Mouse (Mus musculus) forelimb bud, embryonic 11.5 days (tissue): ENCODE results near the gene Prss41.
"Not testable (repeated sequence)": the region's sequence is repeated elsewhere in the genome, so short reads cannot be mapped to it uniquely, and the experiment has no call there.

Source experiments
- DNase-seq: peaks from one replicate; pipeline ENCODE4 v3.0.0-alpha.2; 2012; ENCODE audit warnings: low read depth, low spot score

The Prss41 gene

DNA sequence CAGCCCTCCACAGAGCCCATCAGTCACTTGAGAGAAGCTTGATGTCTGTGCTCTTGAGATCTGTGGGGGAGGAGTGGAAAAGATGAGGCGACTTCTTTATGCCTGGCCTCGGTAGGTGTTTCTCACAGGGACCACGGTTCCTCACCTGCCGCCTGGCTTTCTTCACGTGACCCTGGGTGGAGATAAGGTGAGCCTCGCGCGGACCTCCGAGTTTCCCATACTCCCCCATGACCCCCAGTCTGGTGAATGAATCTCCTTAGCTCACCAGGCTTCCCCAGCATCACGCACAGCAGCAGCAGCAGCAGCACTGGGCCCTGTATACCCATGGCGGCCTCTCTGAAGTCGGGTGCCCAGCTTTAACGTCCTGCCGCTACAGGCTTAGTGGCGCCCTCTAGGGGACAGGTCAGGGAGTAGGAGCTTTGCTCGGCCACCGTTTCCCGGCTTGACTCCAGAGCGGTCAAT is at the start of gene Prss41, which contains the start of gene Prss32:
Prss41 (minus strand) TSS at position 361 of the 462 bp plus-strand sequence.
Prss32 (plus strand) TSS at position 44 of the 462 bp plus-strand sequence.
- peak; percentile 72 for DNase-seq

DNA sequence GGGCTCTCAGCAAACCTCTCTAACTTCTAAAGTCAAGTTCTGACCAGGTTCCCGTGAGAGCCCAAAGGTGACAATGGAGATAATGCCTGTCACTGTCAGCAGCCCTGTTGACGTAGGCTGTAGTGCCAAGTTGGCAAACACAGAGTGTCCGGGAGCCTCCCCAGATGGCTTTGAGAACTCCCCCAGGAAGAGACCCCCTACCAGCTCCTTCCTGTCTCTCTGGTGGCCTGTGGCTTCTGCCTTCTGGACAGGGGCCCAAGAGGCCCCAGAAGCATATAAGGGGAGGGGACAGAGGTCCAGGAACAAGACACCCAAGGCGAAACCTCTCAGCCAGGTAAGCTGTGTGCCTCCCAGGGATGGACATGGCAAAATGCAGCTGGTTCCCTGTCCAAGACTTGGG is 36.6 kb upstream of the Prss41 start, which contains the start of the genes Dcpp1 and Dcpp2:
Dcpp1 (plus strand) TSS at position 301 of the 400 bp plus-strand sequence.
Dcpp2 (plus strand) TSS at position 305 of the 400 bp plus-strand sequence.
- DNase-seq, result not testable (repeated sequence)

DNA sequence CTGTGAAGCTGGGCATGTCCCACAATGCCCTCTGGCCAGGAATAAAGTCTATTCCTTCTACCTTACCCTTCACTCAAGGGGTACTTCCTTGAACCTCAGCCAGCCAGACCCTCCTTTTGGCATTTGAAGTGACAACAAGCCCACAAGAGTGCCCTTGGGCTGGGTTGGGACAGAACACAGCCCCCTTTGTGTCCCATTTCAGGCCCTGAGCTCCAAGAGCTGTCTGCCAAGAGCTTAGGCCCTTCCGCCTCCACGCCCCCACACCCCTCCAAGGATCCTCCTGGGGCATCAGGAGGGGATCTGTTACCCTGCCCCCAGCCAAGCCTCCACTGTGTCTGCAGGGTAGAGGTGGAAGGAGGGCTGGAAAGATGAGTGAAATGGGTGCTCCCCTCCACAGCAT is 33.2 kb upstream of the Prss41 start:
- no peak for DNase-seq

DNA sequence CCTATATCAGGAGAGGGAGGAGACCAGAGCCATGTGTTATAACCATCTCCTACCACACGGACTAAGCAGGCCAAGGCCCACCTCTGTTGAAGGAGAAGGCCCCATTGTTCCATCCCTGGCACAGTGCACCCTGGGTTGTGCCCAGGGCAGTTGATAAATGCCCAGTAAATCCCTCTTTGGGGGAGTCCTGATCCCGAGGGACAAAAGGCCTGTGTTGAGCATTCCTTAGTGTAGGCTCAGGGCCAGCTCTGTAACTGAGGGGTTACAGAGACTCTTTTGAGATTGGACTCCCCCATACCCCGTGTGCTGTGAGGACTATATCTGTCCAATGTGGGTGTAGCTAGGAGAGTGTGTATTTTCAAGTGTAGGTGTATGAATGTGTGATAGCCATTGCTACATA is 32.8 kb upstream of the Prss41 start:
- no peak for DNase-seq

DNA sequence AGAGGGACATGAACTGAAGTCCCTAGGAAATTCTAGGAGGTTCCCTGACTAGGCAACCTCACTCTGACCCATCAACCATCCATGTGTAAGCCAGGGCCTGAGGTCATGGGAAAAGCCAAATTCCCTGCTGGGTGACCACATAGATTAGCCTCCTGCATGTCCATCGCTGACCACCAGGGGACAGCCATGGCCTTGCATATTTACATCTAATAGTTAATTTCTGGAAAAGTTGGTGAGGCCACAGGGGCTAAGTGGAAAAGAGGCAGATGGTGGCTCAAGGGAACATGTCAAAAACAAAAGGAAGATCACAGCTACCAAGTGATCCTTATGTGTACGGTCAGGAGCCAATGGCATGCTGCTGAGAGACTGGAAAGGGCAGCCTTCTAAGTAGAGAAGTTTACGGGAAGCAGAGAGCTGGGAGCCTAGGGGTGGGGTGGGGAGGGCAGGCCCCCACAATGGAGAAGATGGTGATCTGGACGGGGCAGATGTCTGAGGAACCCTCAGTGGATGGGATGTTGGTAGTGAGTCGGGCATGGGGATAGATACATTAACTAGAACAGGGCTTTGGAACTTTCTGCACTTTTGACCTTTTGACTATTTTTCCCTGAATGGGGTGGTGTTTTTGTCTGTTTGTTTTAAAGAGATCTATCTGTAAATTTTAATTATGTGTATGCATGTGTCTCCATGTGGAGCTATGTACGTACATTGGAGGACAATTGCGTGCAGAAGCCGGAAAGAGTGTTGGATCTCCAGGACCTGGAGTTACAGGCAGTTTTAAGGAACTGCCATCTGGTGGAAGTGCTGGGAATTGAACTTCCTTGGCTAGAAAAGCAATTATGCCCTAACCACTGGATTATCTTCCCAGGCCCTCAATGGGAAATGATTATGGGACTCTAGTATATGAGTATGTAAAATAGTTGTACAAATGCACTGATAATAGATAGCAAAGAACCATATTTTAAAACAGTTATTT is 30.2 kb upstream of the Prss41 start:
- peak; percentile 52 for DNase-seq

DNA sequence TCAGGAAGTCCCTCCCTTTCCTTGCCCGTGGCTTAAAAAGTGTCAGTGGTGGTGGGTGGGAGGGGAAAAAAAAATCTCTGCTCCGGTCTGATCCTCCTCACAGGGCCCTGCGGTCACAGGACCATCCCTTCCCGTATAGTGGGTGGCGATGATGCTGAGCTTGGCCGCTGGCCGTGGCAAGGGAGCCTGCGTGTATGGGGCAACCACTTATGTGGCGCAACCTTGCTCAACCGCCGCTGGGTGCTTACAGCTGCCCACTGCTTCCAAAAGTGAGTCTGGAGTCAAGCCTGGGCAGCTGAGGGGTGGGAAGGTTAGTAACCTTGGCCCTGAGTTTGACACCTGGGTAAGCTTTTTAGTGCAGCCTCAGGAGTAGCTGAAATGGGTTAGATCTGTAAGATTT is 24.5 kb upstream of the Prss41 start:
- DNase-seq, result no peak

DNA sequence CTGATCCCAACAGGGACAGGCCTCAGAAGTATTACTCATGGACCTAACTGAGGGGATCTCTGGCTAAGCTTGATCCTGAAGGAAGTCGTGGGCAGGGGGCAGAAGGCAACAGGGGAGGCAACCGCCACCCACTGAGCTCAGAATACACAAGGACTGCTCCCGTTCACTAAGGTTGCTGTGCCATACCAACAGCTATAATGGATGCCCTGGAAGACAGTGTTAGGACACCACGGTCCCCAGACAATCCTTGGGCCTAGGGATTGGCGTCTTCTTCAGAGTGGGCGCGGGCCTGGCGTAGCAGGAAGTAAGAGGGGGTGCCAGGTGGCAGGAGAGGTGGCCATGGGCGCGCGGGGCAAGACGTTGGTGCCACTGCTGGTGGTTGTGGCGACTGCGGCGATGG is 23.8 kb upstream of the Prss41 start, which contains the start of gene Prss21:
Prss21 (plus strand) TSS at position 301 of the 400 bp plus-strand sequence.
- no peak for DNase-seq

DNA sequence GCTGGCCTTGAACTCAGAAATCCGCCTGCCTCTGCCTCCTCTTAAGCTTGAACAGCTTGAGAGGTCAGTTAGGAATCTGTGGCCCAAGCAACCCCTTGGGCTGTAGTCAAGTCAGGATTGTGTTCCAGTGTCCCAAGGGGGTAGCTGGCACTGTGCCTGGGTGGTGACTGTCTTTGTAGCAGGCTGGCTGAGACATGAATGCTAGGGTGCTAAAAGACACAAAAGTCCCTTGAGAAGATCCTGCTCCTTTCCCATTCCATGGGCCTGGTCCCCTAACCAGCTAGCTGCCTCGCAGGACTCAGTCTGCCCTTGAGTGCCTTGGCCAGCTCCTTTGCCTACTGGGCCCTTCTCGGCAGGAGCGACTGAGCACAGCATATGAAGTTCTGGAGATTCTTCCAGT is 19.0 kb upstream of the Prss41 start:
- DNase-seq, result no peak

DNA sequence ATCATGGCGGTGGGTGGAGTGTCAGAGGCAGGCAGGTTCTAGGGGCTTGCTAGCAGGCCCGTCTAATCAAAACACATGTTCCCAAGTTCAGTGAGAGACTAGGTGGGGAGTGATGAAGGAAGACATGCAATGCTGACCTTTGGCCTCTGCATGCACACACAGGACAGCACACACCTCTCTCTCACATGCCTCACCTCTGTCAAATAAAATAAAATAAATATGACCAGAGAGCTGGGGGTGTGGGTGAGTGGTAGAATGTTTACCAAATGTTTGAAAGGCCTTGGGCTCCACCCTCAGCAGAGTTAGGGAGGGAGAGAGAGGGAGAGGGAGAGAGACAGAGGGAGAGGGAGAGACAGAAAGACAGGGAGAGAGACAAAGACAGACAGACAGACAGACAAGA is 13.9 kb upstream of the Prss41 start:
- DNase-seq, result no peak

DNA sequence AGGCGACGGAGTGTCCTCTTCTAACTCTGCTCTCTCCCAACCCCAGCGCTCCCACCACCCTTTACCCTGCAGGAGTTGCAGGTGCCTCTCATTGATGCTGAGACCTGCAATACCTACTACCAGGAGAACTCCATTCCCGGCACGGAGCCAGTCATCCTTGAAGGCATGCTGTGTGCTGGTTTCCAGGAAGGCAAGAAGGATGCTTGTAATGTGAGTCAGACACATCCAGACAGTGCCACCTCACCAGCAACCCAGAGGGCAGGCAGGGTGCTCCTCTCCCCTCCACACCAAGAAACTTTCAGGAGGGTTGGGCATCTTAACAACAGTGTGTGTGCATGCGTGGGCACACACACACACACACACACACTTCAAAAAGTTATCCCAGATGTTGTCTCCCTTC is 13.2 kb upstream of the Prss41 start:
- no peak for DNase-seq

DNA sequence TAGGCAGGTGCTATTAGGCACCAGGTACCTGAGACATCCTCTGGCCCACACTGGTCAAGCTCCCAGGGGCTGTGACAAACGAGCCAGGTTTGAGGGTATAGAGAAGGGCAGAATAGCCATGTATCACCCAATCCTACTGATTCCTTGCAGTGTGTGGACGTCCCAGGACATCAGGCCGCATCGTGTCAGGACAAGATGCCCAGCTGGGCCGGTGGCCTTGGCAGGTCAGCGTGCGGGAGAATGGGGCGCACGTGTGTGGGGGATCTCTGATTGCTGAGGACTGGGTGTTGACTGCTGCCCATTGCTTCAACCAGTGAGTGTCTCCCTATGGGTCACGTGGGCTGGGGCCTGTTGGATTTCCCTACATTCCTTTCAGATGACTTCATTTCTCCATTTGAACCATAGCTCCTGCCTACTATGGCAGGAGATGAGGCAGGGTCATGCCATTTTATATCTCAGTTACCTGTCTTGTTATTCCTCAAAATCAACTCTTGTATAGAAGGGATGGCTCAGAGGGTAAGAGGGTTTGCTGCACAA is 10.3 kb upstream of the Prss41 start:
- no peak for DNase-seq

DNA sequence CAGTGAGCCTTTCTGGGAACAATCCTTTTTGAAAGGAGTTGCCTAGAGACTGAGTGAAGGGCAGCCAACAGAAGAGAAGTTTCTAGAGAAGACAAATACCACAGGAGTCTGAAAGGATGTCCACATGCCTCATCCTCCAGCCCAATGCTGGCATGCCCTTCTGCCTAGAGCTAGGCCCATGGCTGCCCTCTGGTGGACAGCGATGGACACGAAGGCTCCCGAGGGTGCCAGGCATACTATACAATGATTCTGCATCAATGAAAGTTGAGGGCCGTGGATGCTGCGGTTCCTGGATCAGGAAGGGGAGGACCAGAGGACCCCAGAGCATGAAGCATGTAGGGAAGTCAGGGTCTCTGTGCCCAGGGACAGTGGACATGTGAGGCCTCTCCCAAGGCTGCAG is 9.3 kb upstream of the Prss41 start:
- DNase-seq, result peak; percentile 24

DNA sequence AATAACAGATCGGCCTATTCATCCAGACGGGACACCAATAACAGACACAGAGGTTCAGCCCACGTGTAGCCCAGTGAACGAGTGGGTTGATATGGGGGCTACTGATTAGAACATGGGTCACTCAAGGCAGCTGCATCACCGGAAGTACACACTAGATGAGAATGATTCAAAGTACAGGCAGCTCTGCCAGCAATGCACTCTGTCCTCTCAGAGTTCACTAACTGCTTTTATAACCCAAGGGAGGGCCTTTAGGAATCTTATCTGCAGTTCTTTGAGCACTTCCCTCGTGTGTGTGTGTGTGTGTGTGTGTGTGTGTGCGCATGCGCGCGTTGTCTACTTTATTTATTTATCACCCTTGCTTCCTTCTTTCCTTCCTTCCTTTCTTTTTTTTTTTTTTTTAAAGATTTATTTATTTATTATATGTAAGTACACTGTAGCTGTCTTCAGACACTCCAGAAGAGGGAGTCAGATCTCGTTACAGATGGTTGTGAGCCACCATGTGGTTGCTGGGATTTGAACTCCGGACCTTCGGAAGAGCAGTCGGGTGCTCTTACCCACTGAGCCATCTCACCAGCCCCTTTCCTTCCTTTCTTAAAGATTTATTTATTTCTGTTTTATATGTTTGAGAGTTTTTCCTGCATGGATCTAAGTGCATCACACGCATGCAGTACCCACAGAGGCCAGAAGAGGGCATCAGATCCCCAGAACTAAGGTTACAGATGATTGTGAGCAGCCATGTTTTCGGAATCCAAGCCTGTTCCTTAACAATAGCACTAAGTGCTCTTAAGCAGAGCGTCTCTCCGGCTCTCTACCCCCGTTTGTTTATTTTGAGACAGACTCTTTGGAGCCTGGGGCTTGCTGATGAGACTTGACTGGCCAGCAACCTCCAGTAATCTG is 7.1 kb upstream of the Prss41 start:
- DNase-seq, result peak; percentile 75

DNA sequence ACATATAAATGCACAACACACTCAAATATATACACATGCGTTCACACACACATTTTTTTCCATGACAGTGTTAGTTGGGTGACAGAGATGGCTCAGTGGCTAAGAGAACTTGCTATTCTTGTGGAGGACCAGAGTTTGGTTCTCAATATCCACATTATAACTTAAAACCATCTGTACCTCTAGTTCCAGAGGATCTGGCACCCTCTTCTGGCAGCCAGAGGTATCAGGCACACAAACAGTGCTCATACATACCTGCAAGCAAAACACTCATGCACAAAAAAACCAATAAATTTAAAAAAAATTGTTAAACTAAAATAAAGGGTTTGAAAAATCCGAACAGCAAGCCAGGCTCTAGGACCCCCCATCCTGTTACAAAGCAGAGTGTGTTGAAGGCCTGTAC is 6.1 kb upstream of the Prss41 start:
- no peak for DNase-seq

DNA sequence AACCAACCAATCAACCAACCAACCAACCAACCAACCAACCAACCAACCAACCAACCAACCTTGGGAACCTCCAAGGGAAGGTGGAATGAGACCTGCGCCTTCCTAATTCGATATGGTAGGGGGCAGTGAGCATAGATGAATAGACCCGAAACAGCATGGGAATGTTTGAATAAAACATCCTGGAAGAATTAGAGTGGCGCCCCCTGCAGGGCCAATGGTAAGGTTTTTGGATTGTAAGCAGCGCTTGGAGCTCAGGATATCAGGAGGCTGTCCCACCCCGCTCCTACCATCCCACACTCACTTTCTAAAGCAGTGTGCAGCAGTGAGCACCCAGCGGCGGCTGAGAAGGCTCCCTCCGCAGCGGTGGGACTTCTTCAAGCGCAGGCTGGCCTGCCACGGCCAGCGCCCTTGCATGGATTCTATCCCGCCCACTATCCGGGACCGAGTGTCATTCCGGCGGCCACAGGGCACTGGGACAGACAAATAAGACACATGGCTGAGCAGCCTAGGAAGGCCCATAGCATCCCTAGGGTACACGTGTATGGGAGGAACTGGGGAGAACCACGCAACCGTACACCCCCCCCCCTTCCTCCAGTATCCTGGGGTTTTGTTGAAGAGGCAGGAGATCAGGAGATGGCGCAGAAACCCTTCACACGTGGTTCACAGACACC is 696 bp downstream of the Prss41 start:
- DNase-seq, result peak; percentile 52

DNA sequence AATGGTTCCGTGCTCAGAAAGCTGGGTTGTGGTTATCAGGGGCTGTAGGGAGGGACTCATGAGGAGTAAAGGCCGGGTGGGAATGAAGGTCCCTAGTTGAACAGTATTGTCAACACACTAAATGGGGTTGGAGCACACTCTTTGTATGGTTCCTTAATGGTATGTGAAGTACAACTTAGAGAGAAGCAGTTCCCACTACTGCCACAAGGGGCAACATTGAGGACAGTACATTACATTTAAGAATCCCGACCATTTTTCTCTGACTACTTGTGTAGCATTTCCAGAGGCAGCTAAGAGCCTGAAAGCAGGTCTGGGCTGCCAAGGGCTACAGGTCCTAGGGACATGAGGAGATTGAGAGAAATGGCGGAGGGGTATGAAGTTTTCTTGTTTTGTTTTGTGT is 2.8 kb downstream of the Prss41 start:
- DNase-seq, result peak; percentile 82

DNA sequence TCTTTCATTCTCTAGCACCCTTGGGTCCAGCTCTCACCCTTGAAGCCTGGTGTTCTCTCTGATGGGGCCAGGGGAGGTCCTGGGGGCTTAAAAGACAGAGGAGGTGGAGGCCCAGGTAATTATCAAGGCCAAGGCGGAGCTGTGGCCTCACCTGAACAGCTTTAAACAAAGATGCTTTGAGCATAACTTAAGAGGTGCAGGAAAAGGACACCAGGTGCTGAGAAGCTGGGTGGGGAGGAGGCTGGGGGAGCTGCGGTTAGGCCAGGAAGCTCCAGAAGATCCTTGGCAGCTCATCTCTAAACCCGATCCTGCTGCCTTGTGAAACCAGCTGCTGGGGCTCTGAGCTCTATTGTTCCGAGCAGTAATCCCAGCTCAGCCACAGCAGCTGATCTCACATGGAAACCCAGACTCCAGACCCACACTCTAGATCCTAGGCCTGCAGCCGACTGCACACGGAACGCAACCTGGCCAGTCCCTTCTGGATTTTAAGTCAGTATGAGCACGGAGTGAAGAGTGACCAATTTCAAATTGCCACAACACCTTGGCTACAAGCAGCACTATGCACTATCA is 7.9 kb downstream of the Prss41 start, which contains the start of gene Prss33:
Prss33 (minus strand) TSS at position 51 of the 570 bp plus-strand sequence.
- no peak for DNase-seq

DNA sequence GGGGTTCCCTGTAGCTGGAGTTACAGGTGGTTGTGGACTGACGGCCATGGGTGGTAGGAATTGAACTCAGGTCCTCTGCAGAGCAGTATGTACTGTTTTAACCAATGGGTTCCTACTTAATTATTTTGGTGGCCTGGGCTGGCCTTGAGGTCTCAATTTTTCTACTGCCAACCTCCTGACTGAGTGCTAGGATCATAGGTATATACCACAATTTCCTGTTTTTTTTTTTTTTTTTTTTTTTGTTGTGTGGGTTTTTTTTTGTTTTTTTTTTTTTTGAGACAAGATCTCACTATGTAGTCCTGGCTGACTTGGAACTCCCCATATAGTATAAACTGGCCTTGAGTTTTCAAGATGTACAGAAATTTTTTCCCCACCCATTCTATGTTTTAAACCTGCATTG is 12.8 kb downstream of the Prss41 start:
- no peak for DNase-seq

DNA sequence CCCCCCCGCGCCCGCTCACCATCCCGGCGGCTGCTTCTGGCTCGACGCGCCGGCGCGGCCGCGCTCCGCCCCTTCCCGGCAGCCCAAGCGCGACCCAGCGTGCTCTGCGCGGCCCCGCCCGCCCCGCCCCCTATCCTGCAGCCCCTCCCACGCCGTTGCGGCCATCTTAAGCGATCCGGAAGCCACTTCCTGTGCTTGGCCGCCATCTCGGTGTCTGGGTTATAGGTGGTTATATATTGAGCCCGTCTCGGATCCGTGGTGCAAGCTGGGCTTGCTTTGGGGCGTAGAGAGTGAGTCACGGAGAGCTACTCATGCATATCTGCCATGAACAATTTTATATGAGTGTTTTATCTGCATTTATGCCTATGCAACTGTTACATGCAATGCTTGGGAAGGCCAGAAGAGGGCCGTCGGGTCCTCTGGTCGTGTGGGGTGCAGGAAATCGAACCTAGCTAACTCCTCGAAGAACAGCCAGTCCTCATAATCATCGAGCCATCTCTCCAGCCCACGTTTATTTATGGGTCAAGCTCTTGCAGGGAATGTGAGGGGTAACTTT is 14.8 kb downstream of the Prss41 start, which contains the start of gene Elob:
Elob (minus strand) TSS at position 73 of the 556 bp plus-strand sequence.
- DNase-seq, result peak; percentile 86
